In the genomic region with DNA sequence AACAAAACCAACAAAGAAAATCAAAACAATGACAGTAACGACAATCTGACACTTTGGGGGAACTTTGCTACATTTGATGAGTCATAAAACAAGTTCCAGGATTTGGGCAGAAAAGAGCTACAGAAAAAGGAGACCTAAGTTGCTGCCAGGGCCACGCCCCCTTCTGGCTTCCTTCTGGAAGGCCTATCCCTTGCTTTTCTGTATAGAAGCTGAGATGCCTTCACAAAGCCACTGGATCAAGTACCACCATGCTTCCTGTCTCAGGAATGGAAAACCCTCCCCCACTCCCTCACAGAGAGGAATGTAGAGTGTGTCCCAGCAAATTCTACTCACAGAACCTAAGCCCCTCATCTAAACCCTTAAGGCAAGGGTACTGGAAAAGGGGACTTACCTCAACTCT, we compare ENCODE assay signal across 19 mouse cellular contexts. TPM values are rescaled to one million over a fixed set of nuclear protein-coding genes. Genes with fewer than 3 reads are reported as not detected.
A peak's percentile ranks its signal among the peaks of the same experiment; 100 is the strongest.
DNase-seq lines count a peak whose midpoint lies in the region; ATAC-seq lines count a peak whose summit lies in the region.
"Had no signal": no experiment of that assay in that cellular context is flagged by ENCODE, and none has a peak within 500 bp of the region (broad histone marks: within the 10 kb centered on the region; RNA-seq: fewer than 3 reads in every experiment).

No protein-coding gene starts in this region.

- H3K36me3 ChIP-seq in lung, embryonic 15.5 days = no peaks in the 10 kb centered on the region
- H3K36me3 ChIP-seq: forebrain, embryonic 15.5 days; limb, embryonic 10.5 days; liver, embryonic 13.5 days; neural tube, embryonic 13.5 days had no signal

- no peak overlapping the region for H3K4me2 ChIP-seq in lung, embryonic 15.5 days
- H3K4me2 ChIP-seq: forebrain, embryonic 15.5 days; liver, embryonic 13.5 days; neural tube, embryonic 13.5 days had no signal

- DNase-seq in gastrocnemius, postnatal 25 days = peak; percentile 5
- DNase-seq in gastrocnemius, postnatal 14 days = no peak
- DNase-seq in lung, adult 18-20 months = no peak
- DNase-seq in 3134 (ENCODE audit: extremely low read depth, insufficient read length, low spot score) (peak; percentile 45), adipocyte (ENCODE audit: low spot score) (peak; percentile 91)
- no peak for DNase-seq in cerebellum, postnatal 4 days (ENCODE audit: low spot score in 2 of 2)
- DNase-seq: adrenal gland, postnatal 14 days; cerebellum, adult 8-10 months; embryo, embryonic 11 days; kidney, adult 8-10 months; liver, embryonic 13.5 days; right cerebral cortex, postnatal 25 days; thymus, adult 18-20 months had no signal

- no peak overlapping the region for H3K9ac ChIP-seq in lung, embryonic 15.5 days
- H3K9ac ChIP-seq: forebrain, embryonic 15.5 days; liver, embryonic 13.5 days; neural tube, embryonic 13.5 days had no signal

- H3K4me1 ChIP-seq in lung, embryonic 15.5 days = peaks cover 11% of the 10 kb centered on the region; the same call in 1 of the 2 replicates
- H3K4me1 ChIP-seq: forebrain, embryonic 15.5 days; limb, embryonic 10.5 days; neural tube, embryonic 13.5 days had no signal

- peak overlapping the region; percentile 38 for H3K27ac ChIP-seq in lung, embryonic 15.5 days
- H3K27ac ChIP-seq: forebrain, embryonic 15.5 days; limb, embryonic 10.5 days; liver, embryonic 13.5 days; neural tube, embryonic 13.5 days had no signal

- ATAC-seq in lung, embryonic 15.5 days (ENCODE audit: borderline replicate concordance, extremely low read depth, low FRiP score, low TSS enrichment) = no peak
- ATAC-seq: forebrain, embryonic 15.5 days; hindbrain, embryonic 16.5 days had no signal

- 51% methylated on average over 2 of the region's 2 CpGs for WGBS in lung, embryonic 15.5 days

- H3K4me3 ChIP-seq in lung, embryonic 15.5 days = no peak overlapping the region
- H3K4me3 ChIP-seq: forebrain, embryonic 15.5 days; limb, embryonic 10.5 days; liver, embryonic 13.5 days; neural tube, embryonic 13.5 days had no signal

- H3K9me3 ChIP-seq in lung, embryonic 15.5 days = no peaks in the 10 kb centered on the region
- H3K9me3 ChIP-seq: forebrain, embryonic 15.5 days; limb, embryonic 10.5 days; liver, embryonic 13.5 days; neural tube, embryonic 13.5 days had no signal

- H3K27me3 ChIP-seq in lung, embryonic 15.5 days = no peaks in the 10 kb centered on the region
- H3K27me3 ChIP-seq: liver, embryonic 13.5 days had no signal

- intact Hi-C loops in gastrocnemius, postnatal 14 days (cut with DNase I; ENCODE audit: low total_unique reads) = no loop called here

RNA-seq across cellular contexts. Expression of a gene that starts 5.3 kb away (rescaled TPM):
- 1 to 10 TPM; 1.3 to 1.7 TPM for total RNA-seq in gastrocnemius, postnatal 25 days (2021)
- total RNA-seq in gastrocnemius, postnatal 14 days (2021) = 1 to 10 TPM; 2.4 to 2.6 TPM
- 43.4 and 45.6 TPM in 2 replicates for polyA plus RNA-seq in lung, embryonic 15.5 days (2015; fragmentation: Nextera tagmentation; extraction: Ambion mirVana)

RNA-seq across cellular contexts. Expression of a gene that starts 10.1 kb away (rescaled TPM):
- 1 to 10 TPM; 6.4 to 6.5 TPM for total RNA-seq in gastrocnemius, postnatal 25 days (2021)
- 1 to 10 TPM; 7.1 to 8.6 TPM for total RNA-seq in gastrocnemius, postnatal 14 days (2021)
- 14.3 and 18.0 TPM in 2 replicates for polyA plus RNA-seq in lung, embryonic 15.5 days (2015; fragmentation: Nextera tagmentation; extraction: Ambion mirVana)

RNA-seq across cellular contexts. Expression of a gene that starts 28.2 kb away (rescaled TPM):
- total RNA-seq in gastrocnemius, postnatal 25 days (2021) = not detected
- under 1 TPM; 0.22 to 0.39 TPM for total RNA-seq in gastrocnemius, postnatal 14 days (2021)
- polyA plus RNA-seq in lung, embryonic 15.5 days (2015; fragmentation: Nextera tagmentation; extraction: Ambion mirVana) = 1.7 and 2.6 TPM in 2 replicates
- polyA plus RNA-seq: forebrain, embryonic 15.5 days had no signal

RNA-seq across cellular contexts. Expression of a gene that starts 29.0 kb away (rescaled TPM):
- 1 to 10 TPM; 3.2 to 5.9 TPM for total RNA-seq in gastrocnemius, postnatal 25 days (2021)
- 1 to 10 TPM; 7.4 to 7.5 TPM for total RNA-seq in gastrocnemius, postnatal 14 days (2021)
- polyA plus RNA-seq in lung, embryonic 15.5 days (2015; fragmentation: Nextera tagmentation; extraction: Ambion mirVana) = 50.9 and 52.7 TPM in 2 replicates
- total RNA-seq: megakaryocyte, adult 5-6 weeks had no signal

RNA-seq across cellular contexts. Expression of a gene that starts 32.7 kb away (rescaled TPM):
- total RNA-seq in gastrocnemius, postnatal 25 days (2021) = under 1 TPM in 1 of 2 experiments, not detected in 1; 0.10 TPM
- under 1 TPM in 1 of 2 experiments, not detected in 1; 0.12 TPM for total RNA-seq in gastrocnemius, postnatal 14 days (2021)
- 0.25 and 0.35 TPM in 2 replicates for polyA plus RNA-seq in lung, embryonic 15.5 days (2015; fragmentation: Nextera tagmentation; extraction: Ambion mirVana)

Comparison
In these comparisons a context has a peak if more than half of its experiments do, and no peak if none do; other contexts are left out.
1. DNase-seq: peak in gastrocnemius, postnatal 25 days (single experiment), 3134 (single experiment) and adipocyte (single experiment); none in gastrocnemius, postnatal 14 days (single experiment), lung, adult 18-20 months (0 of 2) and cerebellum, postnatal 4 days (0 of 2).